Mouse (Mus musculus) thymus, postnatal 0 days (tissue): Measurements from ENCODE around the gene Nudt5. TPM values are rescaled to one million over a fixed set of nuclear protein-coding genes. Genes with fewer than 3 reads are reported as not detected.

Experiments
- DNase-seq: peaks from one replicate; pipeline ENCODE4 v3.0.0-alpha.2; 2015; ENCODE audit warnings: low spot score
- polyA plus RNA-seq: library from polyadenylated mRNA; unstranded; fragments of >200 nt; fragmentation: Nextera tagmentation; extraction: Ambion mirVana; gene quantifications from 2 replicates; pipeline ENCODE4 v1.2.1, GENCODE M21; 2015

Gene Nudt5
- polyA plus RNA-seq, 1 experiment from 2014 or later = 75.2 TPM

- no peak for DNase-seq
Observed at GRCm38 (mm10) chr2:5862834-5863233, 18.0 kb downstream of the Nudt5 start, which contains the start of gene Gm13199. Gm13199 (minus strand) TSS chr2:5862934.

- no peak for DNase-seq
Observed at GRCm38 (mm10) chr2:5867681-5868080, 22.9 kb downstream of the Nudt5 start.

- DNase-seq = no peak
Observed at GRCm38 (mm10) chr2:5869746-5870145, 24.9 kb downstream of the Nudt5 start.

- no peak for DNase-seq
Observed at GRCm38 (mm10) chr2:5877446-5877845, 32.6 kb downstream of the Nudt5 start.

GRCm38 (mm10) chr2:5888865-5889264, 44.0 kb downstream of the Nudt5 start:
- DNase-seq = no peak

GRCm38 (mm10) chr2:5889412-5889811, 44.6 kb downstream of the Nudt5 start:
- DNase-seq = no peak

- no peak for DNase-seq
Observed at GRCm38 (mm10) chr2:5894296-5894695, 49.5 kb downstream of the Nudt5 start.

- peak; percentile 88 for DNase-seq
Observed at GRCm38 (mm10) chr2:5894843-5895570, 50.2 kb downstream of the Nudt5 start, which contains the start of gene Sec61a2. Sec61a2 (minus strand) TSS chr2:5895432.

- peak; percentile 58 for DNase-seq
Observed at GRCm38 (mm10) chr2:5900145-5900544, 55.3 kb downstream of the Nudt5 start.

- DNase-seq = no peak
Observed at GRCm38 (mm10) chr2:5906092-5906491, 61.3 kb downstream of the Nudt5 start.

GRCm38 (mm10) chr2:5906625-5907024, 61.8 kb downstream of the Nudt5 start:
- DNase-seq = peak; percentile 62

- no peak for DNase-seq
Observed at GRCm38 (mm10) chr2:5911282-5911965, 66.6 kb downstream of the Nudt5 start.

Other genes starting within 250 kb of the Nudt5 start
- 10.0 and 14.4 TPM in 2 replicates for gene Camk1d, start 130.5 kb upstream of the Nudt5 start, polyA plus RNA-seq
- 289 and 292 TPM in 2 replicates for gene Cdc123, start 145 bp downstream of the Nudt5 start, polyA plus RNA-seq
- 1.1 and 1.7 TPM in 2 replicates for gene Gm13199, start 17.9 kb downstream of the Nudt5 start, polyA plus RNA-seq
- 13.9 and 18.2 TPM in 2 replicates for gene Sec61a2, start 50.4 kb downstream of the Nudt5 start, polyA plus RNA-seq
- 0.13 and 0.23 TPM in 2 replicates for gene Dhtkd1, start 97.8 kb downstream of the Nudt5 start, polyA plus RNA-seq
- gene Upf2, start 106.5 kb downstream of the Nudt5 start, polyA plus RNA-seq = 7.5 and 10.4 TPM in 2 replicates